Mouse (Mus musculus) layer of hippocampus, adult 9-10 months (tissue): Measurements from ENCODE around the gene Acss1.

Experiments used
- DNase-seq: peaks from one replicate; pipeline ENCODE4 v3.0.0; 2022; ENCODE audit warnings: low spot score

The Acss1 gene

GRCm38 (mm10) chr2:150638370-150638733 is 29.9 kb downstream of the Acss1 start:
- DNase-seq, result no peak

GRCm38 (mm10) chr2:150637702-150638369 is 30.5 kb downstream of the Acss1 start:
- no peak for DNase-seq

- no peak for DNase-seq
Observed at GRCm38 (mm10) chr2:150635877-150636446, 32.3 kb downstream of the Acss1 start.

DNA sequence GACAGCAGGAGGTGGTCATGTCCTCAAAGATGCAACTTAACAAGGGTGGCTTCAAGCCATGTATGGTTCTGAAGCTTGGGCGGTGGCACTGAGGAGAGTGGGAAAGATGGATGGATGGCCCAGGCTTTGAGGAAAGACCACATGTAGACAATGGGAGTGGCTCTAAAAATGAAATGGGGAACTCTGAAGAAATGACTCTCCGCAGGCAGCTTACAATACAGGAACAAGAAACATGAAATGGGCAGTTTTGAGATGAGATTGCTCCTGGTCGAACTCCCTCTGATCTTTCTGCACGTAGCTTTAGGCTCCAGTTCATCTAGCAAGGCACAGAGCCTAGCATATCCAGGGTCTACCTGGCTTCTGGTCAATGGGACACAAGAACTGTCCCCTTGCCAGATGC is 39.0 kb downstream of the Acss1 start:
- DNase-seq, result no peak

GRCm38 (mm10) chr2:150627140-150627539 is 41.2 kb downstream of the Acss1 start:
- no peak for DNase-seq

GRCm38 (mm10) chr2:150624926-150625325 is 43.4 kb downstream of the Acss1 start:
- DNase-seq, result no peak

GRCm38 (mm10) chr2:150623957-150624356 is 44.3 kb downstream of the Acss1 start:
- DNase-seq, result no peak

- no peak for DNase-seq
Observed at GRCm38 (mm10) chr2:150621698-150622097, 46.6 kb downstream of the Acss1 start.

- DNase-seq, result no peak
Observed at GRCm38 (mm10) chr2:150610097-150610496, 58.2 kb downstream of the Acss1 start.

GRCm38 (mm10) chr2:150608872-150609560 is 59.3 kb downstream of the Acss1 start:
- peak; percentile 85 for DNase-seq

DNA sequence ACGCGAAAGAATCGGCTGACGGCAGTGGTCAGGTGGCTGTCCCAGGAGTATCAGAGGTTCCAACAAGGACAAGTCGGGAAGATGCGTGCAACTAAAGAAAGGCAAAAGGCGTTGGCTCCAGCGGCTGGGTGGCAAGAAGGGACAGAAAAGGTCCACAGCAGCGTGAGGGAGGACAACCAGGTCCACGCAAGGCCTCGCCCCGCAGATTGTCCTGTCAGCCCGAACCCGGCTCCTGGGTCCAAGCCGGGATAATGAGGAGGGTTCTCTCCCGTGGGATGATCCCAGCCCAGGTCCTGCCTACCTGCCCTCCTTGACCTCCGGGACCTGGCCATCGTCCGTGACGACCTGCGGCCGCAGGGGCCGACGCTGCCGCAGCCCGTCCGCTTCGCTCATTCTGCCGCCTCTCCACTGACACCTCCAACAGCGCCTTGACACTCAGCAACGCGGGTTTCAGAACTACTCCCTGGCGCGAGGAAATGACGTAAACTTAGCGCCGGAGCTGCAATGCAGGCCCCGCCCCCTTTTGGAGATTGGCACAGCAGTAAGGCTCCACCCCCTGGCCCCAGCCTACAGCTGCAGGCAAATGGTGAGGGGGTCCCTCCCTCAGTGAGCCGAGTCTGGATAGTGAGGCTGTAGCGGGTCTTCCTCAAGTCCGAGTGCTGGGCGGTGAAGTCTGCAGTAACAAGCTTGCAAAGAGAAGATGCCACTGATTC is 60.1 kb downstream of the Acss1 start, which contains the start of gene Apmap:
Apmap (minus strand) TSS at position 481 of the 713 bp plus-strand sequence.
- peak; percentile 94 for DNase-seq

- DNase-seq, result no peak
Observed at GRCm38 (mm10) chr2:150607086-150607485, 61.2 kb downstream of the Acss1 start.

DNA sequence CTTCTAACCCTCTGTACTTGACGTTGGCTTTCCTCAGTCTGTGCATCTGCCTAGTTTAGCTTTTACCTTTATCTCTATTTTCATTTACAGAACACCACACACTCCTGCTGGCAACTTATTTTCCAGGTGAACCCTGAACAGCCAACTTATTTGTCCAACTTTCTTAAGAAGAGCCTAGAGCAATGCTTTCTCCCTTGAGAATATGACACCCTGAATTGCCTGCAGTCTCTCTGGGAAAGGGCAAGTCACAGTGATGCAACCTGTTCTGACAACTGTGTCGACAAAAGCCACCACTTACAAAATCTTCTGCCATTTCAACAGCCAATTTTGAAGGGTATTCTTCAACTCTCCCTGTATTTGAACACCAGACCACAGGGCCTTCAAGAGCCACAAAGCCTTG is 63.5 kb downstream of the Acss1 start:
- DNase-seq, result no peak

- DNase-seq, result no peak
Observed at GRCm38 (mm10) chr2:150602166-150602565, 66.1 kb downstream of the Acss1 start.

- DNase-seq, result no peak
Observed at GRCm38 (mm10) chr2:150600263-150600662, 68.0 kb downstream of the Acss1 start.

GRCm38 (mm10) chr2:150595411-150596190 is 72.7 kb downstream of the Acss1 start:
- DNase-seq, result no peak

DNA sequence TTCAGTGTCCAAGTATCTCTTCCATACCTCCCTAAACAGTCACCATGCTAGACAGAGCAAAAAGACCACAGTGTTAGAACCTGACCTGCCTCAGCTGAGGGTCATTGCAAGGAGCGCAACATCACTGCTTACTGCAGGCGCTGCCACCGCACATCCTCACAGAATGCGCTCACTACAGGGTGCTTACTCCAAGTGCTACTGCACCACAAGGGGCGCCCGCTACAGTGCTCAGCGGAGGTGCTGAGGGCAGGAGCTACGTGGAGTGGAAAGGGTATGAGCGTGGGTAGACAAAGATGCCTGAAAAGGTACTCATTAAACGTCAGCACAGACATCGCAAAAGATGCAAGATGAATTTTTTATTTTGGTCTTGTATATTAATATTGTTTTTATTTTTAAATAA is 79.2 kb downstream of the Acss1 start:
- DNase-seq, result no peak

DNA sequence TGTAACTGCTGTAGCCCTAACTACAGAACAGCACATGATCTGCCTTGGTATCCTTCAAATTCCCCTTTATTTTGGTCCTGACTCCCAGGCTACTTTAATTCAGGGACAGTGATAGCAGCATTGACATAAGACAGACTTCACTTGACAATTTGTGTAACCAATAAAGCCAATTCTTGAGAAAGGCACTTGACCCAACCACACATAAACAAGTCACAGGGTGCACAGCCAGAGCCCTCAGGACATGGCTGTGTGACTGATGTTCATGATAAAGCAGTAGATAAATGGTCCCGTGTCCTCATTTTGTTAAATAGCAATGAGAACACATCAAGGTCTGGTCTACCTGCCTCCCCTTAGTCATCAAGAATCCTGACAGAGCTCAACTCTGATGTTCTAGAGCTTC is 88.7 kb downstream of the Acss1 start:
- no peak for DNase-seq

DNA sequence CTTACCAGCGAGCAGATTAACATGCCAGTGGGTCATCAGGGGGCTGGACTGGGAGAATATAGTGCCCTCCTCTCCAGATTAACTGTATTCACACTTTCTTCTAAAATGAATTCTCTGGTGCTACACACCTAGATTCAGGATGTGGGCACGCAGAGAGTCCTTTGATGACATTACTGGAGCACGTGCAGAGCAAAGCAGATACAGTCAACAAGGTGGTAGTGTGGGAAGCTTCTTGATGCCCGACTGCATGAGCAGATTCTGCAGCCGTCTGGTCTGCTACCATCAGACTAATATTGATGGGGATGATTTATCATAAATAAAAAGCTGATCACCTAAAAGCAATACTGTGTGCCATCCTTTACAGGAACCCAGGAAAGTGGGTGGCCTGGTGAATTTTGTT is 89.7 kb downstream of the Acss1 start:
- DNase-seq, result no peak

DNA sequence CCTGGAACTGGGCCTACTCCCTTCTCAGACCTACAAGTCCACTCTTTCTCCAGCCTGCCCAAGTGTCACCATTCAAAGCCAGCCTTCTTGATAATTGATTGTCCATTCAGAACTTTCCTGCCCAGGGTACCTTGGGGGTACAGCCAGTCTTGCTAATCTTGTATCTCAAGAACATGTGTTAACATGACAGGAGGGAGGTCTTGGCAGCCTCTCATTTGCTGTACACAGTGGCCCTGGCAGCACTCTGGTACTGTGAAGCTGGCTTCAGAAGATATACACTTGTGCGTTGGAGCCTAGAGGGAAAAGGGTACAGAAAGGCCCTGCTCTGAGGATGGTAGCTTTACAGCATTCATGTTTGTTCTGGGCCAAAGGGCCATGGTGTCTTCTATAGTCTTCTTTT is 92.0 kb downstream of the Acss1 start:
- no peak for DNase-seq

DNA sequence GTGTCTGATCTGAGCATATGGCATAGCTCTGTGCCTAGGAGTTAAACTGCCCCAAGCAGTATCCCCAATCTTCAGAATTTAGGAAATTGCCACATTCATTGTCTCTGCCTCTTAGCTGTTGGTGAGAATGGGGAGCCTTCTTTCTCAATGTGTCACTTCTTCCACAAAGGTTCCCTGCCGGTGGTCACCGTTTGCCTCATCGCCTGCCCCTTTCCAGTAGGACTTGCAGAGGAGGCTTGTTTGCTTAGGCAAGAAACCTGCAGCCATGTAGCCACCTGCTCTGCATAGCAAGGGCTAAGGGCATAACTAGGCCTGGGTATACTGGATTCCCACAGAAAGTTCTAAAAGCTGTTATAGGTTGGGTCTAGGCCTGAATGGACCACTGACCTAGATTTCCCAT is 95.8 kb downstream of the Acss1 start:
- no peak for DNase-seq

GRCm38 (mm10) chr2:150570761-150571160 is 97.5 kb downstream of the Acss1 start:
- no peak for DNase-seq
